Mouse (Mus musculus): ENCODE results near the gene Nelfcd.

GRCm38 (mm10) chr2:174393383-174393782 is 22.2 kb upstream of the Nelfcd start:
- TF ChIP-seq GATA1 (IDR thresholded peaks at IDR 0.05; ENCODE audit: borderline replicate concordance, low read length) (no peak), CTCF (IDR thresholded peaks at IDR 0.05; ENCODE audit: low read depth, low read length) (no peak), POLR2AphosphoS5 (IDR thresholded peaks at IDR 0.05; ENCODE audit: insufficient replicate concordance, low read depth, low read length) (no peak), TAL1 (conservative IDR thresholded peaks at IDR 0.05; ENCODE audit: low read depth, low read length) (no peak)
